Mouse (Mus musculus): Measurements from ENCODE around the gene Lemd2.

Gene Lemd2

GRCm38 (mm10) chr17:27187059-27187458 is 17.2 kb downstream of the Lemd2 start:
- no peak for DNase-seq (ENCODE audit: low spot score in 2 of 2)

GRCm38 (mm10) chr17:27186068-27186467 is 18.2 kb downstream of the Lemd2 start:
- no peak for DNase-seq (ENCODE audit: low spot score in 2 of 2)

GRCm38 (mm10) chr17:27183667-27184292 is 20.5 kb downstream of the Lemd2 start:
- no peak for DNase-seq (ENCODE audit: low spot score in 2 of 2)

GRCm38 (mm10) chr17:27182401-27182800 is 21.9 kb downstream of the Lemd2 start:
- no peak for DNase-seq (ENCODE audit: low spot score in 2 of 2)

DNA sequence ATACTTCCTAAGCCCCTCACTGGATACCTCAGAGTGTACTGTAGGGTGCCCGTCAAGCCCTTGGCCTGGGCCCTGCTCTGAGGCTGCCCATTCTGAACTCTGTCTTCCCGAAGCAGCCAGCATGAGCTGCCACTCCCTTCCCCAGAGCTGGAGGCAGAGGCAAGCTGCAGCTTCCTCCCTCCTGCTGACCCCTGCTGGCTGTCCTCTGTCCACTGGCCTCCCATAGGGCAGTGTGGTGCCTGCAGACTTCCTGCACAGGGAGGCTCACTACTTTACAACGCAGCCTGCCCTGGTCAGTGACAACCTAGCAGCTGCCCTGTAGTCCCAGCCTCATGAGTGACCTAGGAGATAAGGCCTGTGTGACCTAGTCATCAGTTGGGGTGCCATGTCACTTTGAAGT is 22.6 kb downstream of the Lemd2 start:
- no peak for DNase-seq (ENCODE audit: low spot score in 2 of 2)

- no peak for DNase-seq (ENCODE audit: low spot score in 2 of 2)
Observed at GRCm38 (mm10) chr17:27179681-27180280, 24.5 kb downstream of the Lemd2 start.

DNA sequence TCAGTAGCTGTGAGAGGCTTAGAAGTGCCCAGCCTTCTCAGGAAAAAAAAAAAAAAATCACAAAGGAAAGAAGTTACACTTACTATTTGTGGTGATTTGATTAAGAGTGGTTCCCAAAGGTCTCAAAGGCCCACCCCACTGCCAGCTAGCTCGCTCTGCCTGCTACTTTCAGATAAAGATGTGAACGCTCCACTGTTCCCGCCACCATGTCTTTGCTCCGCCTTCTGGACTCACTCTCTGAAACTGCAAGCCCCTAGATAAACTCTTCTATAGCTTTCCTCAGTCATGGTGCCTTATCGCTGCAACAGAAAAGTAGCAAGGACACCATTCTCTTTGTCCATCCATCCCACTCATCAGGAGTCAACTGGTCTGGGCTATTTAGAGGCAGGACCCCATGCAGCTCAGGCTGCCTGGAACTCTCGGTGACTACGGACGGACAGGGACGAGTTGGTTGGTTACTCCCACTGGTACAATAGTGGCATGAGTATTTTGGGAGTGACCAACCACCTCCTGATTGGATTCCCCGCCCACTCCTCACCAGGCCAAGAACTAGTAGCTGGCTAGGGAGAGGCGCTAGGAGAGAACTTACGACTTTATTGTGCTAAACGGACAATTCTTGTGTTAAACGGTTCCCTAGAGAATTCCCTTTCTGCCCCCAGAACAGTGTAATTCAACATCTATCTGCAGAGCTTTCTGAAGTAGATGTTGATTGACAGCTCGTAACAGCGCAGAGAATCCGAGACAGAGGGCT is 25.7 kb downstream of the Lemd2 start:
- DNase-seq (ENCODE audit: low spot score in 2 of 2) = no peak

DNA sequence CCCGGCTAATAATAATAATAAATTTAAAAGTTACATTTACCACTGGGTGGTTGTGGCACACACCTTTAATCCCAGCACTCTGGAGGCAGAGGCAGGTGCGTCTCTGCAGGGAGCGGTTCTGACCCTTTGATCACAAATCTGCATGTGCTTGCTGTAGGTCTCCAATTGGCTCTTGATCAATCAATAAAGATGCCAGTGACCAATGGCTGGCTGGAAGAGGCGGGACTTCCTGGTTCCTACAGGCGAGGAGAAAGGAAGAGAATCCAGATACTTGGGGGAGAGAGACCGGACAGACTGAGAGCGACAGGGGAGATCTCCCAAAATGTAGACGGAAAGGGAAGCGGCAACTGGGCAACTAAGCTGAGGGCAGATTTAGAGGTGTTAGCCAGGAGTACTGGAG is 26.2 kb downstream of the Lemd2 start:
- no peak for DNase-seq (ENCODE audit: low spot score in 2 of 2)

GRCm38 (mm10) chr17:27176754-27177153 is 27.5 kb downstream of the Lemd2 start:
- no peak for DNase-seq (ENCODE audit: low spot score in 2 of 2)

DNA sequence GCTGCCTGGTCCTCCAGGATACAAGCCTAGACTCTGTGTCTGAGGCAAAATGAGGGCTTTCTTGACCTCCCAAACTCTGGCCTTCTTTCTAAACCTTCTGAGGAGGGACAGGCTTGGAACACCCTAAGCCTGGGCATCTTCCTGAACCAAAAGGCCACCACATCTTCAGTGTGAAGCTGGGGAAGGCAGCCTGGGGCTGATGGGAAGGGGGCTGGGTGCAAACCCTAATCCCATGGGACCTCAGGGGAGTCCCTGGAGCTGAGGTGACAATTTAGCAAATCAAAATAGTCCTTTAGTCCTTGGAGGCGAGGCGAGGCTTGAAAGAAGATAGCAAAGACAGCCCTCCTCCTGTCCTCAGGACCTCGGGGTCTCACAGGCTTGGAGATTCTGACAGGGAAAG is 28.0 kb downstream of the Lemd2 start:
- DNase-seq (ENCODE audit: low spot score in 2 of 2) = no peak

DNA sequence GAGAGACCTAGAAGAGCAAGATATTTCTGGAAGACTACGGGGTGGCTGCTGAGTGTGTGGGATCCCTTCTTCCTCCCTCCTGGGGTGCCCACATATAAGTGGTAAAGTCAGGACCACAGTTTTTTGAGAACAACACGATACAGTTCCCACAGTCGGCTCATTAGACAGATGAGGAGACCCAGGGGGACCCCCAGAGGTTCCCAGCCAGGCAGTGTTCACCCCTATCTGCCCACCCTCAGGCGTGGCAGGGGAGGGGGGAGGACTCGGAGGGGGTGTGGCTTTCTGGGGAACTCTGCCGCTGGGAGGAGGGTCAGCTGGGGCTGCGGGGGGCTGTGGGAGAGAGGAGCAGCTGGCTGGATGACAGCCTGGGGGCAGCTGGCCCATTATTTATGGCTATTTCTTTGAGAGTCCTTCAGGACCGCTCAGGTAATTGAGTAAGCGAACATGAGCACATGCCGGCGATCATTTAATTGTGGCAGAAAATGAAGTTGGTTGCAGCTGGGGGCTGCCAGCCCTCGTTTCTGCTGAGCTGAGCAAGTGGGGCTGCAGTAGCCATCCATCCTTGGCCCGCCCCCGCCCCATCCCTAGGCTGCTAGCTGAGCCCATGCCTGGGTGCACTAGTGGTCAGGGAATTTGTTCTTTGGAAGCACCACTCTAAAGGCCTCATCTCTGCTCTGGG is 28.9 kb downstream of the Lemd2 start:
- no peak for DNase-seq (ENCODE audit: low spot score in 2 of 2)

- DNase-seq (ENCODE audit: low spot score in 2 of 2) = no peak
Observed at GRCm38 (mm10) chr17:27173715-27174114, 30.6 kb downstream of the Lemd2 start.

- DNase-seq (ENCODE audit: low spot score in 2 of 2) = no peak
Observed at GRCm38 (mm10) chr17:27172459-27172858, 31.8 kb downstream of the Lemd2 start.

DNA sequence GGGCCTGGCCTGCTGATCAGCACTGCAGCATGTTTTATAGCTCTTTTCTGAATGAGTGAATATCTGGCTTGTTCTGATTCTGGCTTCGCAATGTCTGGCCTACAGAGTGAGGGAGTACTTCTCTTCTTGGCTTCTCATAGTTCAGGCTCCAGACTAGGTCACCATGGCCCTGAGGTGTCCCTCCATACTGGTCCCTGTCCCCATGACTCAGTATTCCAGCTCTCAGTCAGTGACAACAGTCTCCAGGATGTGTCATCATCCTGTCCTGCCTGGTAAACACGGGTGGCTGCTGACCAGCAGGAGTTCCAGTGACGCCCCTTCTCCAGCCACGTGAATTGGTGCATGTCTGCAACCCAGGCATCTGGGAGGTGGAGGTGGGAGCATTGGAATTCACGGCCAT is 33.1 kb downstream of the Lemd2 start:
- no peak for DNase-seq (ENCODE audit: low spot score in 2 of 2)

- no peak for DNase-seq (ENCODE audit: low spot score in 2 of 2)
Observed at GRCm38 (mm10) chr17:27169952-27170695, 34.1 kb downstream of the Lemd2 start.

DNA sequence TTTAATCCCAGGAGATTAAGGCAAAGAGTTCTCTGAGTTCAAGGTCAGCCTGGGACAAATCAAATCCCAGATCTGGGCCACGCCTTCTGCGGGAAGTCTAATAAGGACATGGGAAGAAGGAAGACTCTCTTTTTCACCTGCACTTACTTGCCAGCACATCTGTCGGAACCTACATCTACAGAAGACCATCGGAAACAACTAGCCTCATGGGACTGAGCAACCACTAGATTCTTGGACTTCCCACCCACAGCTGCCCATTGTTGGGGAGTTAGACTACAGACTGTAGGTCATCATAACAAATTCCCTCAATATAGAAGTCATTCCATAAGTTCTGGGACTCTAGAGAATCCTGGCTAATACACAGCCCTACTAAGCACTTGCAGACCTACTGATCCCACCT is 35.7 kb downstream of the Lemd2 start:
- no peak for DNase-seq (ENCODE audit: low spot score in 2 of 2)

DNA sequence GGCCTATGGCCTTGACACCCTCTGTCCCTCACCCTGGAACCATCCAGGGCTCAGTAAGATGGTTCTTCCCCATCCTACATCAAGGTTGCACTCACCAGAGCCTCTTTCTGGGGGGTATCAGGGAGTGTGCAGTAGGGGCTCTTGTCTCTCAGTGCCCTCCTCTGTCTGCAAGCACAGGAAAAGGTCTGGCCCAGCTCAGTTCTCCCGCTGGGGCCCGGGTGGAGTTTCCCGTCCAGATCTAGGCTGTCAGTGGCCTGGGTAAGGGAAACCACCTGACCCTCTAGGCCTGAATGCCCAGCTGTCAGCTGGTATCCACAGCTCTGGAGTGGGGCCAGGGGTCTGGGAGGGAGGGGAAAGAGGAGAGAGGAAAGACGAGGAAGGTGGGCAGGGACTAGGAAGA is 36.7 kb downstream of the Lemd2 start, which contains the start of gene Ip6k3:
Ip6k3 (minus strand) TSS at position 251 of the 400 bp plus-strand sequence.
- no peak for DNase-seq (ENCODE audit: low spot score in 2 of 2)

DNA sequence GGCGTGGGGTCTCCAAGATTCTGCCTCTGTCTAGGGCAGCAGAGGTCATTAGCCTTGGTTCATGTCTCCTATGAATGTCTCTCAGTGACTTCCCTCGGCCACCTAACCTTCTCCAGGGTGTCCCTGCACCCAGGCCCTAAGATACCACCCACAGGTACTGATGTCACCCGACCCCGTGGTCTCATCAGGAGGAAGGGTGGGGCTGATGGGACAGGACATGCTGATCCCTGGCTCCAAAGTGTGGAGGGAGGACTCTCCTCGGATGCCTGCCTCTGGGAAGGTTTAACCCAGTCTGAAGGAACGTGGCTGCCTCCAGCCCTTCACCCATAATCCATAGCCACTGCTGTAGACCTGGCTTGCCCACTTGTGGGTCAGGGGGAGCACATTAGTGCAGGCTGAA is 37.4 kb downstream of the Lemd2 start:
- DNase-seq (ENCODE audit: low spot score in 2 of 2) = no peak

DNA sequence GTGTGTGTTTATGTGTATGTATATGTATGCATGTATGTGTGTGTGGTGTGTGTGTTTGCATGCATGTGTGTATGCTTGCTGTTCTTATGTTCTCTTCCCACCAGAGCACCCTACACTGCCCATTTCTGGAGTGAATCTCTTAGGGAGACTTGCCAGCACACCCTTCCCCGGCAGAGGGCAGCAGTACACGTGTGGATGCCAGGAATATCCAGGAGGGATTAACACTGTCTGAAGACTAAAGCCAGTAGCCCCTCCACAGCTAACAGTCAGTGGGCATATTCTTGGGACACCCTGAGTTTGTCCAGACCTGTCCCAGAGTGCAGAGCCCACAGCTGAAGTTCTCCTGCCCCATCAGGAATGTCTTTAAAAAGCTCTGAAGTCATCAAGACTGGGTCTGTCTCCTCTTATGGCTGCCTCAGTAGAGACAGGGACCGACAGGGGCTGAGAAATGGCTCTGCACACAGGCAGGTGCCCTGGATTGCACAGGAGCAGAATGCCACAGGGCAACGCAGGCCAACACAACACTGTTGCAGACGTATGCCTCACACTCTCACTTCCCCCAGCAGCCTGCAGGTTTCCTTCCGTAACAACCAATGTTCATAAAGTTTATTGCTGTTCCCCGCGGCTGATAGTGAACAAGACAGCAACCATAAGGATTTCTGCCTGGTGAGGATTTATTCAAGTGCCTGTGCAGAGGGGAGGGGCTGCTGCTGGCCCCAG is 39.1 kb downstream of the Lemd2 start:
- no peak for DNase-seq (ENCODE audit: low spot score in 2 of 2)

GRCm38 (mm10) chr17:27160905-27161304 is 43.4 kb downstream of the Lemd2 start:
- no peak for DNase-seq (ENCODE audit: low spot score in 2 of 2)

DNA sequence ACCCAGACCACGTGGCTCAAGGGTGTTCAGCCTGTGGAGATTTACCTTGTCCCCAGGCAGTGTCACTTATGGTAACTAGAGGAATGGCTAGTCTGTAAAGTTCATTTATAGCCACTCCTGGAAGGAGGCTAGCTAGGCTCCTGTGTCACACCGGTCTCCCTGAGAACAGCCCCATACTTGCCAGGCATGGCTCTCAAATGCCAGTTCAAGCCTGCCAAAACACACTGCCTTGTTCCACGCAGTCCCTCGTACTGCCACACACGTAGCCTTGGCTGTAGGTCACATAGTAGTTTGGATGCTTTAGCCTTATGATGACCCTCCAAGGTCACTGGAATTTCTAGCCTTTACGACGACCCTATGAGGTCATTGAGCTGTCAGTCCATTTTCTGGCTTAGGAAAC is 45.1 kb downstream of the Lemd2 start:
- no peak for DNase-seq (ENCODE audit: low spot score in 2 of 2)

All from thymus, postnatal 10 days (tissue).